Mouse (Mus musculus) layer of hippocampus, adult 9-10 months (tissue): Measurements from ENCODE around the gene Nhlrc4.

Experiments used
- DNase-seq: peaks from one replicate; pipeline ENCODE4 v3.0.0; 2022; ENCODE audit warnings: low spot score

Nhlrc4 gene

GRCm38 (mm10) chr17:25925348-25925747 lies 19.4 kb downstream of the Nhlrc4 start:
- no peak for DNase-seq

GRCm38 (mm10) chr17:25922120-25922519 lies 22.6 kb downstream of the Nhlrc4 start:
- no peak for DNase-seq

- DNase-seq, result peak; percentile 100
These were observed 24.7 kb downstream of the Nhlrc4 start for GRCm38 (mm10) chr17:25919786-25920642.

- no peak for DNase-seq
These were observed 25.5 kb downstream of the Nhlrc4 start, which contains the start of gene Rab40c for GRCm38 (mm10) chr17:25919144-25919785. Gene Rab40c (minus strand): TSS chr17:25919727.

GRCm38 (mm10) chr17:25918037-25918750 lies 26.6 kb downstream of the Nhlrc4 start:
- no peak for DNase-seq

GRCm38 (mm10) chr17:25916931-25917647 lies 27.7 kb downstream of the Nhlrc4 start:
- no peak for DNase-seq

- DNase-seq, result no peak
These were observed 30.5 kb downstream of the Nhlrc4 start for GRCm38 (mm10) chr17:25914295-25914694.

GRCm38 (mm10) chr17:25913877-25914275 lies 30.9 kb downstream of the Nhlrc4 start:
- DNase-seq, result no peak

- DNase-seq, result peak; percentile 63
These were observed 31.4 kb downstream of the Nhlrc4 start for GRCm38 (mm10) chr17:25913186-25913876.

- no peak for DNase-seq
These were observed 32.9 kb downstream of the Nhlrc4 start for GRCm38 (mm10) chr17:25911816-25912215.

- no peak for DNase-seq
These were observed 37.1 kb downstream of the Nhlrc4 start for GRCm38 (mm10) chr17:25907640-25908039.

GRCm38 (mm10) chr17:25903061-25903460 lies 41.7 kb downstream of the Nhlrc4 start:
- DNase-seq, result no peak

GRCm38 (mm10) chr17:25900193-25900592 lies 44.6 kb downstream of the Nhlrc4 start:
- no peak for DNase-seq

GRCm38 (mm10) chr17:25895891-25896290 lies 48.9 kb downstream of the Nhlrc4 start:
- DNase-seq, result no peak

GRCm38 (mm10) chr17:25895415-25895814 lies 49.3 kb downstream of the Nhlrc4 start:
- DNase-seq, result no peak

GRCm38 (mm10) chr17:25893975-25894617 lies 50.7 kb downstream of the Nhlrc4 start:
- no peak for DNase-seq
